Mouse (Mus musculus): ENCODE data around the gene Rxfp4.
A peak's percentile ranks its signal among the peaks of the same experiment; 100 is the strongest.

Gene Rxfp4

DNA sequence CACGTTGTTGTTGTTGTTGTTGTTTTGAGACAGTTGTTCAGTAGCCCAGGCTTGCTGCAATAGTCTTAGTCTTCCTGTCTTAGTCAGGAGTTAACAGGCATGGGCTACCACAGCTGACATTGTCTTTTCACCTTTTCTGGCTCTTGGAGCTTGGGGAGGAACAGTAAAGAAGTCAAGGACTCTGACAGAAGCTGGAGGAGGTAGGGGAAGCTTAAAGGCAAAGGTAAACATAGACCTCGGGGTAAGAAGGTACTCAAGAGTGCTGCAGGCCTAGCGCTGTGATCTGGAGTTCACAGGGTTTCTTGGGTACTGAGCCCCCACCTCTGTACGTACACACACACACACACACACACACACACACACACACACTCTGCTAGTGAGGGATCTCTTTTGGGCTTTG lies 24.2 kb downstream of the Rxfp4 start:
- no peak for DNase-seq (ENCODE audit: low spot score in 2 of 2)

DNA sequence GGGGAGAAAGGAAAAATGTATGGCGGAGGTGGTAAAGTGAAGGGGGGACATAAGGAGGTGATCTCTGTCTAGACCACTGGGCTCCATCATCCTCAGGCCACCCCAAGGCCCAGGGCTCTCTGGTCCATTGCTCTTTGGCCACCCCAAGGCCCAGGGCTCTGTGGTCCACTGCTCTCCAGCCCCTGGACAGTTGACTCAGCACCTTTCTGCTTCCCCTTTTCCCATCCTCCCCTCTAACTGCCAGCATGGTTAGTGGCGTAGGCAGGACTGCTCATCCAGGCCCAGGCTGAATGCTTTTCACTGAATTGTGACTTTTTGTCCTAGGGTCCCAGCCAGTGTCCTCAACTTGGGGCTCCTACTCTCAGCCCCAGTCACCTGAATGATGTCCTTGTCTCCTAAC lies 25.4 kb downstream of the Rxfp4 start:
- no peak for DNase-seq (ENCODE audit: low spot score in 2 of 2)

DNA sequence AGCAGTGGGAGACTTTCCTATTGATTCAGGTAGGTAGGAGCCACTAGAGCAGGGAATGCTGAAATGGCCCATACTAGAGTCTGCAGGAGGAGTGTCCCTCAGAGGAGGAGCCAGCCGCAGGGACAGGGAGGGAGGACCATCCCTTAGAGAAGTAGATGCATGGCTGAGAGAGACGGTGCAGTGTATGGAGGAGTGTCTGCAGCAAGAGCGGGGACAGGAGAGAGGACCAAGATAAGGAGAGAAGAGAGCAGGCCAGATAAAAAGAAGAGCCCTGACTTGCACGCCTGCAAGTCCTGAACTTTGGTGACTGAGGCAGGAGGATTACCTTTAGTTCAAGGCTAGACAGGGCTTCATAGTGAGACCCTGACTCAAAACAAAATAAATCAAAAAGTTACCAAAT lies 25.8 kb downstream of the Rxfp4 start:
- no peak for DNase-seq (ENCODE audit: low spot score in 2 of 2)

DNA sequence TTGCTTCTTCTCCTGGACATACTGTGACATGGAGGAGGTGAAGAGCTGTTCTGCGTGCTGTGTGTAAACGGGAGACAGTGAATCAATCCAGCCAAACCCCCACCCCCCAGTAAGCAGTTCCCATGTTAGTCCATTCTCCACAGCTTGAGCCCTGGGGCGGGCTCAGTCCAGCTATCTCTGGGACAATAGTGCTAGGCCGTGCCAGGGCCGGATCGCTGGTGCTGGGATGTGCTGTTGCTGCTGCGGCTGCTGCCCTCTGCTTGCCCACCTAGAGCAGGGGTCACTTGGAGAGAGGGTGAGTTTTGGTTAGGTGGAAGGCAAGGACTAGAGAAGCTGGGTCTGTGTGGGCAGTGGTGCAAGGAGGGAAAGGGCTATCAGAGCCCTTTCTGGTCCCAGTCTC lies 26.6 kb downstream of the Rxfp4 start:
- no peak for DNase-seq (ENCODE audit: low spot score in 2 of 2)

DNA sequence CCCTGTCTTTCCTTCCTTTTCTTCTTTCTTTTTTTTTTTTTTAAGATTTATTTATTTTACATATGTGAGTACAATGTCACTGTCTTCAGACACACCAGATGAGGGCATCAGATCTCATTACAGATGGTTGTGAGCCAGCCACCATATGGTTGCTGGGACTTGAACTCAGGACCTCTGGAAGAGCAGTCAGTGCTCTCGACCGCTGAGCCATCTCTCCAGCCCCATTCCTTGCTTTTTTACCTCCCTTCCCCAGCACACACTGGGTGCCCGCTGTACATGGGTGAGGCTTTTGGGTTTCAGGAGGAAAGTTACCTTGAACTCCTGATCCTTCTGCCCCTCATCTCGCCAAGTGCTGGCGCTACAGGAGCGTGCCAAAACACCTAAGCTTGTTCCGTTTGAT lies 27.4 kb downstream of the Rxfp4 start:
- no peak for DNase-seq (ENCODE audit: low spot score in 2 of 2)

DNA sequence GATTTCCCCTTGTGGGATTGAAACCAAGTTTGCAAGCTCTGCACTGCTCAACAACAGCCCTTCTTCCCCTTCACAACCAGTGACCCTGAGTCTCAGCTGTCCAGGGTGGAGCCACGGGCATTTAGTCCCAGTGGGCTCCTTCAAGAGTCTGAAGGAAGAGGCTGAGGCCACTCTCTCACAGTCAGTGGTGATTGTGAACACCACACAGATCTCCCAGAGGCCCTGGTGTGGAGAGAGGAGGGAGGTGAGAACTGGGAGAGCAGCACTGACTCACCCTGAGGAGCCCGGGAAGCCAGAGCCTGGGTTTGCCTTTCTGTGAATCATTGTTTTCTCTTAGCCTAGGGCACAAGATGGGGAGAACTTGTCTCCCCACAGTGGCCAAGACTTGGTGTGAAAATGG lies 28.0 kb downstream of the Rxfp4 start:
- DNase-seq (ENCODE audit: low spot score in 2 of 2): no peak

DNA sequence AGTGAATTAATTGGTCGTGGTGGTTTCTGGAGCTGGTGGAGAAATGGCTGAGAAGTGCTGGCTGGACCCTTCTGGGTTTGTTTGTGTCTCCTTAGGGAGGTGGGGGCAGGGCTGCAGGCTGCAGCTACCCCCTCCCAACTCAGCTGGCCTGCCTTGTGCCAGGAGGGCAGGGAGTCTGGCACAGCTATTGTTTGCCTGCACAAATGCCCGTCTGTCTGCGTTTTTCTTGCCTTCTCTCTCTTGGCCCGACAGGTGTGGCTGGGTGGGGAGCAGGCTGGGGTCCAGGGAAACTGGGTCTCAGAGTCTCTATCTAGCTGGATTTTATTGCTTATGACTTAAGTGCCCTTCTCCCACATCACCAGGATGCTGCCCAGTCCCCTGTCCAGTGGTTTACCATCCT lies 28.6 kb downstream of the Rxfp4 start:
- DNase-seq (ENCODE audit: low spot score in 2 of 2): no peak

DNA sequence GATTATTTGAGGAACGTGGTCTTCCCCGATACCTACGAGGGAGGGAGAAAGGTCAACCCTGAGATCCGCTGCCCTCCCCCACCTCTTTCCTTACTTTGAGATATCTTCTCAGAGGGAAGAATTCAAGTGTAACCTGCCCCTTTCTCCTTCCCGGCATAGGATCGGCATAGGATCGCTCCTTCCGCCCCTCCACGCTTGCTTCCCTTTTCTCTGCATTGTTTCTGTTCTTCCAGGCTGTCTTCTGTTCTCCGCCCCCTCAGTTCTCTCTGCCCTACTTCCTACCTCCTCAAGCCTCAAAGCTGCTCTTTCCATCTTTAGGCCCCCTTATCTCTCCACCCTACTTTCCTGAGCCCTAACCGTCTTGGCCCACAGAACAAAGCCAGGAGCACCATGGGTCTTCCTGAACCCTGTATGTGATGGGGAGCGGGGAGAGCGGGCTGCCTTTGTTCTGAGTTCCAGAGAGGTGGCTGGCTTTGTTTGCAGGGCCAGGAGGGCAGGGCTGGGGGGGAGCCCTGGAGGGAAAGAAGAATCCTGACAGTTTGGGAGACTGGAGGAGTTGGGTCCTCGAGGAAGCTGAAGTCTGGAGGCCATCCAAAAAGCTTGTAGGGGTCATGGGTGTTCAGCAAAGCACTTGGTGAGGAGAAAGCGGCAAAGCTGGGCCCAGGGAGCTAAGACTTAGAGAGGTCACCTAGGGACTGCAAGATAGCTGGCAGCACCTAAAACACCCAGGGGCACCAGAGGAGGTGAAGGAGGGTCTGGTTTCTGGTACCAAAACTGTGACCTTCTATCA lies 29.4 kb downstream of the Rxfp4 start:
- peak in 1 of 2 experiments; percentile 14 for DNase-seq (ENCODE audit: low spot score in 2 of 2)

DNA sequence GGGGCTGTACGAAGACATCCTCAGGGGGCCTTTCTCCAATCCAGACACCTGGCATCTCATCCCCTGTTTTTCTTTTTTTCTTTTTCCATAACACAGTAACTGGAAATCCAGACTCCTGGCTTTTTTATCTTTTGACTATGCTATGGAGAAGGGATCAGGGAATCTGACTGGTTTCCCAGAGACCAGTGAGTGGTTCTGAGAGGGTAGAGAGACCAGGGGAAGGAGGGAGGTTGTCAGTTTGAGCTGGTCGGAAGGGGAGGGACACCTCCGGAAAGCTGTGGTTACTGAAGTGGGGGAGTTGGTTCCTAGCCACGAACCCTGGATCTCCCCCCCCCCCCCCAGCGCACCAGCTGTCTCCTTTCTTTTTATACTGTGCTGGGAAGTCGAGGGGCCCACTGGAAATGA lies 30.0 kb downstream of the Rxfp4 start:
- DNase-seq (ENCODE audit: low spot score in 2 of 2): peak; percentile 31 to 49

DNA sequence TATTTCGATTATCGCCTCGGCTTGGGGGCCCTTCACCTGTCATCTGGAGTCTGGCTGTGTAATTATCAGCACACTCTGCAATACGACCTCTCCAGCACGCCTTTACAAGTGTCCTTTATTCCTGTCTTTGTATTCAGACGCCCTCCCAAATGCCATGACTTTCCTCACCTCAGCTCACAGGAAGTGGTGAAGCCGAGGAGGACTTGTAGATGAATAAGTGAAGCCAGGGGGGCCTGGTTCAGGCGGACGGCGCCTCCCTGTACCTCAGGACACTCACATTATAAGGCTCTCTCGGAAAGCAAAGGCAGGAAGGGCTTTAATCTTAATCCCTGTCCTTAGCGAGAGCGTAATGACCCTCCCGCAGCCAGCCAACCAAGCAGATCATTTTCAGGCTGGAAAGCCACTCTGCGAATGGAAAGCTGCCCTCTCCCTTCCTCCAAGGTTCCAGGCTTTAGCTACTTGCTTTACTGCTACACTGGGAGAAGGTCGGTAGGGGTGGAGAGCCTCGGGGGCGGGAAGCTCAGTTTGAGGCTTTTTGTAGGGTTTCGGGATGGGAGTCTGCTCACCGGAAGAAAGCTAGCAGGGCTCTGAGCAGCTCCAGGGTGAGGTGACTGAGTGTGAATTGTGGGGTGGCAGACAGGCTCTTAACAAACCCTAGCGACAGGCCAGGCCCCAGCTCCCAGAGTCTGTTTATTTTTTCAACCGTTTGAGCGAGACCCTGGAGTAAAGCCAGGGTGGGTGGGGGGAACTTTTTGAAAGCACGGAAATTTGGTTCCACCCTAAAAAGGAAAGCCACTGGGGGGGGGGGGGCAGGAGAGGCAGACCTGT lies 30.6 kb downstream of the Rxfp4 start:
- peak; percentile 43 to 52 for DNase-seq (ENCODE audit: low spot score in 2 of 2)

DNA sequence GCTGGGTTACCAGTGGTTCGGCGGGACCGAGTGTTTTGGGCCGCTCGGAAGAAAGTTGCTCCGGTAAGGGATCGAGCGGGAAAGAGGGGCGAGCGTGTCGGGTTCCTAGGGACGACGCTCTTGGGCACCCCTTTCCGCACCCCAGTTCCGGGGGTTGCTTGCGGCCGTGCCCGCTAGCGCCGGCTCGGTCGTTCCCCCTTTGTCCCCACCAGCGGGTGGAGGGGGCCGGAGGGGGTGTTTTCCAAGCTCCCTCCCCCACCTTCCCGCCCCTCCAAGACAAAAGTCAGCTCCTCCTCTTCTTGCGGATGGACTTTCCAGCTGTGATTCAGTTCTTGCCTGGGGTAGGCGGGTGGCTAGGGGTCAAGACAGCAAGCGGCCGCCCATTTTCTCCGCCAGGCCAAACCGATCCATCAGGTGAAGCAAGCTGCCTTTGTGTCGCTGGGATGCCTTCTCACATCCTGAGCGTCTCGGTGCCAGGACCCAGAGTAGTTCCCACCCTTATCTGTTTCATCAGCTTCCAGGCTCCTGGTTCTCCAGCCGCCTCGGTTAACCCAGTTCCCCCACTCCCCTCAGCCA lies 31.3 kb downstream of the Rxfp4 start:
- peak; percentile 35 to 53 for DNase-seq (ENCODE audit: low spot score in 2 of 2)

DNA sequence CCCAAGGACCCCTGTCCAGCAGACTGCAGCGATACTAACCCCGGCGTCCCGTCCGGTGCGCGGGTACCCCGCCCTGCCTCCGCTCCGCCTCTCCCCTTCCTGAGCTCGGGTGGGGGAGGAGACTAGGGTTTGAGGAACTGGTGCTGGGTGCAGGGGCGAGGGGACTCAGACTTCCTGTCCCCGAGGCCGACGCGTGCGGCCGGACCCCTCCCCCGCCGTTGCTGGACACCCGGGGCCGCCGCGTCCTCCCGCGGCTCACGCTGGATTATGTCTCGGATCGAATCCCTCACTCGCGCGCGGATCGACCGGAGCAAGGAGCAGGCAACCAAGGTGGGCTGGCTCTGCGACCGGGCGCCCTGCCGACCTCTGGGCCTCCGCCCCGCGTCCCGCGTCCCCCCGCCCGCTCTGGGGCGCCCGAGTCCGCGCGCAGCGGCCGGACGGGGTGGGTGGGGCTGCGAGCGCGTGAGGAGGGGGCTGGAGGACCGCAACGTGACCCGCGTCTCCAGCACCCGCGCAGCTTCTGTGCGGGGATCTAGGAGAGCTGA lies 31.9 kb downstream of the Rxfp4 start:
- peak; percentile 69 to 71 for DNase-seq (ENCODE audit: low spot score in 2 of 2)

DNA sequence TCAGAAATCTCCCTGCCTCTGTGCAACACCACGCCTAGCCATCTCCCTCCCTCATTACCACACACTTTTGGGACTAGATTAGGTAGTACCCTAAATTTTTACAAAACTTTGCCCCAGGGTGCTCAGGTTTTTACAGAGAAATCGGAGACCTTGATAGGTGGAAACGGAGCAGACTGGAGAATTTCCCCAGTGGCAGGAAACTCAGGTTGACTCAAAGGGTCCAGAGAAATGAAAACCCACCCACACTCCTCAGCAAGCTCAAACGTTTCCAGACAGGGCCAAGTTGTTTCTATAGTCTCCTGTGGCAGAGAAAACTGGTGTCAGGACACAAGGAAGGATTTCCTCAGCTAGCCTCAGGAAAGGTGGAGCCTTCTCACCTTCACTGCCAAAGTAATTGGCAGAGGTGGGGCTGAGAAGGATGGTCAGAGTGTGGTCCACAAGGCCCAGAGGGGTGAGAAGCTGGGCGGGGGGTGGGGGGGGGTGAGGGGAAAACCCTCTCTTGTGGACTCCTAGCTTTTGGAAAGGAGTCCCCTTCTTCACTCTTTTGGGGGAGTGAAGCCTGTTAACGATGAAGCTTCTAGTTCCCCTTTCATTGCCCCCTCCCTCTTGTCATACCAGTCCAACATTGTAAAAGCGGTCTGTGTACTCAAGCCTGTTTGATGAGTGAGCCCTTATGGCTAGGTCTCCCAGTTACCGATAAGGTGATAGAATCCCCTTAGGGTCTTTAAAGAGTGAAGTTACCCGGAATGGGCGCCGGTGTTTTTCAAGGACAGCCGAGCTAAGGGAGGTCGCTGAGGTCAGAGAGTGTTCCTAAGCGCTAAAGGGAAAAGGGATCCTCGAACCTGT lies 32.6 kb downstream of the Rxfp4 start:
- DNase-seq (ENCODE audit: low spot score in 2 of 2): no peak

DNA sequence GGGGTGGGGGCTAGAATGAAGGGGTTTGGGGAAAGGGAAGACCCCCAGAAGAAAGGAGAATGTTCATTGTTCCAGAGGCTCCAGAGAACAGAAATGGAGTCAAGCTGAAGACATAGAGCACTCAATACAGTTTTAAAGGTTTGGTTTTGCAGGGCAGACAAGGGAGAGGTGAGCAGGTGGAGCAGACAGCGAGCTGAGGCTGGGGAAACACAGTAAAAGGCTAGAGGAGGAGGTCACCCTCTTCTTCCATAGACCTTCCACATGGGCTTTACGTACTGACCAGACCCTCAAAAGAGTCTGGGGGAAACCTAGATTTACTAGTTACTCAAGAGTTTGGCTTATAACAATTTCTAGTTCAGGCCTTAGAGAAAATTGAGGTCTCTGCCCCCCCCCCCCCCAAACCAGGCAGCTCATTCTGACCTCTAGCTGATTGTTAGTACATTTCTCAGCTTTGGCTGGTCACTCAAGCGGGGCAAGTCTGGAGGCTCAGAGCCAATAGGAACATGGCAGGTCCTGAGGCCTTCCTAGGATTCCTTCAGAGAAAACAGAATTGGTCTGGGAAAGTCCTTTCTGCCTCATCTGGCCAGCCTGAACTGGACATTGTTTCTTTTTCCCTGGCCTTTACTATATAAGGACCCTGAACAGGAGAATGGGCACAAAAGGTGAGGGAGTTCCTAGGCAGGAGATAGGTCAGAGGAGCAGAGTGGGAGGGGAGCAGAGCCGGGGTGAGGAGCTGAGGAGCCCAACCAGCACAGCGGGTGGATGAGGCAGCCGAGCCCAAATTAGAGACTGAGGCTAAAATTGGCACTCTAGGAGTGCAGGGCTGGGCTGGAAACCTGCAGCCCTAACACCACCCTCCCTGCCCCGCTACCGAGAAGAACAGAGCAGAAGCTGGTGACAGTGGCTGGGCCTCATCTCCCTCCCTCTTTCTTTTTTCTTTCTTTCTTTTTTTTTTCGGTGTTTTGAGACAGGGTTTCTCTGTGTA lies 33.5 kb downstream of the Rxfp4 start:
- no peak for DNase-seq (ENCODE audit: low spot score in 2 of 2)

DNA sequence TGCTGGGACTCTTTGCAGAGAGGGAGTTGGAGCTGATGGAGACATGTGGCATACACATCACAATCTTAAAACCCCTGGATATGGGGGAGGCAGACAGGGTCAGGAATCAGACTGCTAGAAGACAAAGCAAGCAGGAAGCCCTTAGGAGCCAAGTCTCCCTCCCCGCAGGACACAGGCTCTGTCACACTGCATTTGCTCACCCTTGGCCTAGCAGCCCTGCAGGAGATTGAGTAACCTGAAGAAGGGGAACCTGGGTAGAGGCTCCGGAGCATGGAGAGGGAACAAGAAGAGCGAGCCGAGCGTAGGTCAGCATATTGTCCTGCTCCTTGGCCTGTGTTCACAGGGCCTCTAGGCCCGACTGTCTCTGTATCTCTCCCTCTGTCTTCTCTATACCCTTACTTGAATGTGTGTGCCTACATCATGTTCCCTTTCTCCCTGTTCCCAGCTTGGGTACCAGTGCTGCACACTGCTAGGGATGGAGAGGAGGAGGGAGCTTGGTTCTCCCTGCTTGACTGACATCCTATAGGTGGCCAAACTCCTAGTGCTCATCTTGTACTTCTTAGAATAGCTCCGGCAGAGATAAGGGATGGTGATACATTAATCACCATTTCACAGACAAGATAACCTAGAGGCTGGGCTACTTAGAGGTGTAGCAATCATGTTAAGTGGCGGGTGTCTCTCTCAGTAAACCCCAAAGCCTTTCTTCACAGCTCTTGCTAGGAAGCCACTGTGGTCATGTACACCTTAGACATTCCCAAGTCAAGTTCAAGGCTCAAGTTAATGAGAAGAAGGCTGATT lies 34.7 kb downstream of the Rxfp4 start:
- no peak for DNase-seq (ENCODE audit: low spot score in 2 of 2)

DNA sequence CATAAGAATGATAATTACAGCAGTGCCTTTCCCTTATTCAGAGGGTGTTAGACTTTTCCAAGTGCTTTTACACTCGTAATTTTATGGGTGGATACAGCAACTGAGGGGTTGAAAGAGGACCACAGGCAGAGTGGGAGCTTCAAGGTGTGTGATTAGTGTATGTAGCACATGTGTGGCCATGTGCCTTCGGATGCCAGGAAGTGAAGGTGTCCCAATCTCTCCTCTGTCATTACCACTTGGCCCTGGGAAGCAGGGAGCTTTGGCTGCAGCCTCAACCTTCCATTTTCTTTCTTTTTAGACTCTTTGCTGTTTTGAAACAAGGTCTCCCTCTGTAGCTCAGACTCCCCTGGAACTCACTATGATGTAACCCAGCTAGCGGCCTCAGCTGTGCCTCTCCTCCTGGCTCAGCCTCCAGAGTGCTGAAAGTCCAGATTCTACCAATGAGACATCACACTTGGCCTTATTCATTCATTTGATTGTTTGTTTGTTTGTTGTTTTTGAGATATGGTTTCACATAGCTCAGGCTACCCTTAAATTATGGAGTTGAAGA lies 35.9 kb downstream of the Rxfp4 start:
- DNase-seq (ENCODE audit: low spot score in 2 of 2): no peak

DNA sequence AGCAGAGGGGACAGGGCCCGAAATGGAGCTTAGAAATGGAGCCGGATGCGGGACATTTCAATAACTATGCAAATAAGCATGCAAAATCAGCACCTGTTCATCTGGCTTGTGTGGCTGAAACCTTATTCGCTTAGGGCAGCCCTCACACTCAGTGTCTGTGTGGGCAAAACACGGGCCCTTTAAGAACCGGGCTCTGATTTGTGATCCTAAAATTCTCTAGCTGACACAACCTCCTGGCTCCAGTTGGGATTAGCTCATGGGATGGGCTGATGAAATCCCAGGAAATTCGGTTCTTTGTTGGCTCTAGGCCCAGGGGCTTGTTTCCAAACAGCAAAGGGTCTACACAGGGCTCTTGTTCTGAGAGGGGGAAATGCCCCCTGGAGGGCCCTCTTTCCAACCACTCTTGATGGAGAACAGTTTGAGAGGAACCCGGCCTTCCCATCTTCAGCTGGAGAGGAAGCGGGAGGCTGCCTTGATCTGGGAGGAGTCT lies 37.0 kb downstream of the Rxfp4 start:
- no peak for DNase-seq (ENCODE audit: low spot score in 2 of 2)

DNA sequence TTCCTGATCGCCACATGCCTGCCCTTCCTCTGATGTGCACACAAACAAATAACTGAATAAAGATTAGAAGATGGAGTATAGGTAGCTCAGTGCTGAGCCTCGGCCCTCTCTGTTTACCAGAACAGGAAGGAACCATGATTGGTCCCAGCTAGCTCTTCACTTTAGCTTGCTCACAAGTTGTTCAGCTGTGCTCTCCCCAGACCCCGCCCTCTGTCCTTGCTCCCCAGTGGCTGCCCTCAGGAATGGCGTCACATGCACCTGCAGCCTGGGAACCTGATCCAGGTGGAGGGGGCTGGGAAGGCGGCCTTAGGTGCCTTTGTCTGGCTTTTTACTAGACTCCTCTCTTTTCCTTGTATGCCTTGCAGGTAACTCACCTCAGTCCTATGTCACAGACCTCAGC lies 37.8 kb downstream of the Rxfp4 start:
- DNase-seq (ENCODE audit: low spot score in 2 of 2): no peak

DNA sequence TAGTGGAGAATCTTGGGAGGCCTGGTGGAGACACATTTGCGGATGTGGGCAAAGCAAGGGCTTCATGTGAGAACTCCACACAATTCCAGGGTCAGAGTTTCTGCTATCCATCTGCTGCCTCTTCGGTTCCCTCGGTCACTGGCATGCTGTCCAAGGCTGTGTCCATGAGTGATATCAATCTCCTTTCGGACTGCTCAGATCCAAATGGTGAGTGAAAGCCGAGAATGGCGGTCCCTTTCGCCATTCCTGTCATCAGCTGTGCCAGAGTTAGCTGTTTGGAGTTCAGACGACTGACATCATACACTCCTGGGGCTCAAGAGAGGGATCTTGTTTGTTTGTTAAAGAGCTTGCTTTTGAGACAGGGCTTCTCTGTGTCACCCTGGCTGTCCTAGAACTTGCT lies 38.5 kb downstream of the Rxfp4 start:
- DNase-seq (ENCODE audit: low spot score in 2 of 2): no peak

All from thymus, postnatal 10 days (tissue).